Mouse (Mus musculus): Measurements from ENCODE around the gene Gm14525. TPM values are rescaled to one million over a fixed set of nuclear protein-coding genes. Genes with fewer than 3 reads are reported as not detected.
"Not testable (repeated sequence)": the region's sequence is repeated elsewhere in the genome, so short reads cannot be mapped to it uniquely, and the experiment has no call there.

The Gm14525 gene
- not detected in 2 replicates for total RNA-seq (2017)

GRCm38 (mm10) chrX:26702538-26702937 lies at the start of gene Gm14525:
TSS of gene Gm14525 (minus strand) at chrX:26702638.
- not testable (repeated sequence) for ATAC-seq (replicated peaks in 1 of 2; ENCODE audit: insufficient read depth in 1 of 2, low FRiP score in 2 of 2, low TSS enrichment in 1 of 2, low read depth in 1 of 2, poor library complexity in 2 of 2, severe bottlenecking in 2 of 2)

Other genes with a start within 250 kb of the Gm14525 start
- not detected in 2 replicates for gene Slx, start 157.1 kb downstream of the Gm14525 start, total RNA-seq (2017)
- not detected in 2 replicates for gene Gm6121, start 233.1 kb upstream of the Gm14525 start, total RNA-seq (2017)

All from hematopoietic stem cell, adult 5-6 weeks (primary cell).